Mouse (Mus musculus) myocyte (in vitro differentiated cells): ENCODE measurements around the gene Obsl1.

Experiments used
- MAX ChIP-seq: IDR thresholded peaks from one replicate; pipeline ENCODE4 v1.6.1; 2011; ENCODE audit warnings: low read depth, mild to moderate bottlenecking, control low read depth
- MYOD1 ChIP-seq, 3 experiments: IDR thresholded peaks; one replicate each; pipeline ENCODE4 v1.6.1; 2011; ENCODE audit warnings: control low read depth in 2 of 3, low read depth in 2 of 3, mild to moderate bottlenecking in 2 of 3, moderate library complexity in 1 of 3; ENCODE audit not compliant: insufficient read length in 2 of 3, control insufficient read depth in 1 of 3
- MYOG ChIP-seq, 3 experiments: IDR thresholded peaks; one replicate each; pipeline ENCODE4 v1.6.1; 2011; ENCODE audit warnings: control low read depth in 2 of 3, low read depth in 2 of 3, mild to moderate bottlenecking in 2 of 3; ENCODE audit not compliant: insufficient read length in 2 of 3, control insufficient read depth in 1 of 3, insufficient read depth in 1 of 3
- POLR2A ChIP-seq: IDR thresholded peaks from one replicate; pipeline ENCODE4 v1.6.1; 2011; ENCODE audit warnings: low read depth, mild to moderate bottlenecking, control low read depth, moderate library complexity; ENCODE audit not compliant: insufficient read length
- POLR2AphosphoS2 ChIP-seq: IDR thresholded peaks from one replicate; pipeline ENCODE4 v1.6.1; 2011; ENCODE audit warnings: low read depth, control low read depth; ENCODE audit not compliant: insufficient read length
- REST ChIP-seq: IDR thresholded peaks from one replicate; pipeline ENCODE4 v1.6.1; 2011; ENCODE audit warnings: mild to moderate bottlenecking, control low read depth, moderate library complexity; ENCODE audit not compliant: insufficient read depth, insufficient read length
- TCF3 ChIP-seq: IDR thresholded peaks from one replicate; pipeline ENCODE4 v1.6.1; 2011; ENCODE audit warnings: low read depth, control low read depth; ENCODE audit not compliant: insufficient read length
- USF1 ChIP-seq: IDR thresholded peaks from one replicate; pipeline ENCODE4 v1.6.1; 2011; ENCODE audit warnings: low read depth, mild to moderate bottlenecking, control low read depth, moderate library complexity

DNA sequence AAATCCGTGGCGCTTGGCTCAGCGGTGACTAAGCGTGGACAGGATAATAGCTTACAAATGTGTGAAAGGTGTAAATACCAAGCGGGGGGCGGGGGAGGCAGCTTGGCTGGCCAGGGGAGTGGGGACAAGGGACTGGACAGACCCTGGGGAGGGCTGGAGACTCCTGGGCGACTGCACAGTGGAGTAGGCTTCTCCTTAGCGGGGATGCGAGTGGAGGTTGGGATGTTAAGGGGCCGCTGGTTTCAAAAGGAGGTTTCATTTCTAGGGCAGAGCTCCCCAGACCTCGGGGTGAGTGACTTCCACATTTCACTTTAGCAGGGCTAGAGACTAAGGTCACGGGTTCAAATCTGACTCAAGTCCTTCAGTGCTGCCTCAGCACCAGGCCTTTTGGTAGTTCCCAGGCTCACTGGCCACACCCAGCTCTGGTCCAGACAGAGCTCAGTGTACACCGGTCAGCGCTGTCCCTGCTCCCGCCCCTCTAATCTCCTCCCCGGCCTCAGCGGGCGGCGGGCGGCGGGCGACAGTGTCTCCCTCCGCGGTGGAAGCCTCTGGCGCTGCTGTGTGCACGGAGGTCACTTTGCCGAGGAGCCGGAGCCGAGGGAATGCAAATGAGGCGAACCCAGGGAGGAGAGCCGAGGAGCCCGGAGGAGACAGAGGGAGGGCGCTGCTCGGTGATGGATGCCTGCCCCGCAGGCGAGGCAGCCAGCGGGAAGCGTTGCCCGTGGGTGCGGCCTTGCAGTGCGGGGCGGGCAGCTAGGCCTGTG is 48.0 kb downstream of the Obsl1 start:
- TF ChIP-seq USF1, result no peak
- TF ChIP-seq POLR2A, result peak; percentile 21
- TF ChIP-seq REST, result no peak
- no peak for TF ChIP-seq MAX
- no peak for TF ChIP-seq POLR2AphosphoS2
- no peak for TF ChIP-seq MYOG (IDR thresholded peaks at IDR 0.05; ENCODE audit: control insufficient read depth in 1 of 3, insufficient read depth in 1 of 3, insufficient read length in 2 of 3, low read depth in 2 of 3)
- no peak for TF ChIP-seq TCF3
- no peak for TF ChIP-seq MYOD1 (IDR thresholded peaks at IDR 0.05; ENCODE audit: control insufficient read depth in 1 of 3, insufficient read length in 2 of 3, low read depth in 2 of 3)
